Mouse (Mus musculus) mature B cell (primary cell): ENCODE data around the gene Dph7.
"Not testable (repeated sequence)": the region's sequence is repeated elsewhere in the genome, so short reads cannot be mapped to it uniquely, and the experiment has no call there.

Experiments
- in situ Hi-C: fragments of 300-500 bp; cut with MboI; formaldehyde crosslinking; loops from 2 replicates; pipeline ENCODE4 v1.14.3; 2019

Dph7 gene

GRCm38 (mm10) chr2:24970386-24970785 lies 8.2 kb downstream of the Dph7 start:
- in situ Hi-C loops, result no loop called here

GRCm38 (mm10) chr2:24974452-24974851 lies 12.3 kb downstream of the Dph7 start:
- in situ Hi-C loops, result not testable (repeated sequence)

GRCm38 (mm10) chr2:24974906-24975703 lies 12.9 kb downstream of the Dph7 start, which contains the start of gene Mrpl41:
Gene Mrpl41 (minus strand): TSS chr2:24975098.
- in situ Hi-C loops, result no loop called here

- in situ Hi-C loops, result no loop called here
These were observed 13.6 kb downstream of the Dph7 start, which contains the start of gene Pnpla7 for GRCm38 (mm10) chr2:24975704-24976297. Gene Pnpla7 (plus strand): TSS chr2:24976033.

- in situ Hi-C loops, result no loop called here
These were observed 14.8 kb downstream of the Dph7 start for GRCm38 (mm10) chr2:24976960-24977359.

GRCm38 (mm10) chr2:24987762-24988161 lies 25.6 kb downstream of the Dph7 start:
- in situ Hi-C loops, result no loop called here

GRCm38 (mm10) chr2:24995332-24995731 lies 33.1 kb downstream of the Dph7 start:
- in situ Hi-C loops, result no loop called here

GRCm38 (mm10) chr2:24996471-24996870 lies 34.3 kb downstream of the Dph7 start:
- in situ Hi-C loops, result no loop called here

GRCm38 (mm10) chr2:25000544-25001235 lies 38.5 kb downstream of the Dph7 start:
- in situ Hi-C loops, result no loop called here

- in situ Hi-C loops, result no loop called here
These were observed 42.0 kb downstream of the Dph7 start for GRCm38 (mm10) chr2:25003946-25004786.

- in situ Hi-C loops, result no loop called here
These were observed 44.6 kb downstream of the Dph7 start for GRCm38 (mm10) chr2:25006767-25007166.

GRCm38 (mm10) chr2:25008250-25008649 lies 46.0 kb downstream of the Dph7 start:
- in situ Hi-C loops, result no loop called here
